Mouse (Mus musculus): ENCODE measurements around the gene Lrg1.
A peak's percentile ranks its signal among the peaks of the same experiment; 100 is the strongest.
"Not testable (repeated sequence)": the region's sequence is repeated elsewhere in the genome, so short reads cannot be mapped to it uniquely, and the experiment has no call there.

The Lrg1 gene

DNA sequence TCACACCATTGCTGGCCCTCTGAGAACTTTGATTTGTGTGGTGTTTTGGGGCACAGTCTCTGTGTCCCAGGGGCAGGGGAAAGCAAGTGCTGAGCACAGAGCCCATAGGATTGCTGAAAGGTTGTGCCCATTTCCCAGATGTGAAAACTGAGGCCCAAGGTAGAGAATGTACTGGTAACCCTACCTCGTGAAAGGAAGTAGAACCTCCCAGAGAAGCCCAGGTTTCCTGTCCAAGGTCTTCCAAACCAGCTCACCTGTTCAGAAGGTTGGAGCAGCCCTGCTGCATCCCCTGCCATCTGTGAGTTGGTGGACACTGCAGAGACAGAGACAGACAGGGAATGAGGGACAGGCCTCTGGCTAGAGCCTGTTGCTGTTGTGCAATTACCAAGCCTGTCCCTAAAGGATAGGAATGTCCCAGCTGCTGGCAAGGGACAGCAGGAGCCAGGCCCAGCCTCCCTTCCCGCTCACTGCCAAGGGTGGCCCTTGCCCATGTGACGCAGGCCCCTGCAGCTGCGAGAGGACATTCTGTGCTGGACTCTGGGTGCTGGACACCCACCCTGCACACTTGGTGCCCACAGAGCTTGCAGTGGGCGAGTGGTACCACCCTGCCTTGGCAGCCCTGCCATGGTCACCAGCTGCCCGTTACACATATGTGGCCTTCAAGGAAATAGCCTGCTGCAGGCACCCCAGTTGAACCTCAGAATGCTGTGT, 13.3 kb downstream of the Lrg1 start:
- no peak for DNase-seq (ENCODE audit: low read depth)

GRCm38 (mm10) chr17:56107736-56108135, 14.1 kb downstream of the Lrg1 start:
- DNase-seq (ENCODE audit: low read depth): no peak

DNA sequence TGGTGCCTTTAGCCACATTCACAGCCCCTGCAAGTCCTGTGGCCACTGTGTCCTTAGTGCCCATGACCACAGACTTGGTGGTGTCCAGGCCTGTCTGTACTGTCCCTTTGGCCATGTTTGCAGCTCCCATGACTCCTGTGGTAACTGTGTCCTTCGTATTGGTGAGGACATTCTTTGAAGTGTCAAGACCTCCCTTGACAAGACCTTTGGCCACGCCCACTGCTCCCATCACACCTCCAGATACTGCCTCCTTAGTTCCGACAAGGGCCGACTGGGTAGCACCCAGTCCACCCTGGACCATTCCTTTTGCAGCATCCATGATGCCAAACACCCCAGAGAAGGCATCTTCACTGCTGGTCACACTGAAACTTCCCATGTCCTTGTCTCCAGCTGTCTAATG, 14.8 kb downstream of the Lrg1 start:
- no peak for DNase-seq (ENCODE audit: low read depth)

GRCm38 (mm10) chr17:56106436-56106835, 15.4 kb downstream of the Lrg1 start:
- not testable (repeated sequence) for DNase-seq (ENCODE audit: low read depth)

DNA sequence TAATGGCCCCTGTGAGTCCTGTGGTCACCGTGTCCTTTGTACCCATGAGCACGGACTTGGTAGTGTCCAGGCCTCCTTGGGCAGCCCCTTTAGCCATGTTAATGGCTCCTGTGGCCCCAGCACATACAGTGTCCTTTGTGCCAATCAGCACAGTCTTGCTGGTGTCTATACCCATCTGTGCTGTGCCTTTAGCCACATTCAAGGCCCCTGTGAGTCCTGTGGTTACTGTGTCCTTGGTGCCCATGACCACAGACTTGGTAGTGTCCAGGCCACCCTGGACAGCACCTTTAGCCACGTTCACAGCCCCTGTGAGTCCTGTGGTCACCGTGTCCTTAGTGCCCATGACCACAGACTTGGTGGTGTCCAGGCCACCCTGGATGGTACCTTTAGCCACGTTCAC, 17.0 kb downstream of the Lrg1 start:
- DNase-seq (ENCODE audit: low read depth): not testable (repeated sequence)

GRCm38 (mm10) chr17:56103465-56104285, 18.1 kb downstream of the Lrg1 start:
- DNase-seq (ENCODE audit: low read depth): no peak

- no peak for DNase-seq (ENCODE audit: low read depth)
These were observed 18.9 kb downstream of the Lrg1 start for GRCm38 (mm10) chr17:56102927-56103326.

GRCm38 (mm10) chr17:56102158-56102557, 19.6 kb downstream of the Lrg1 start:
- DNase-seq (ENCODE audit: low read depth): no peak

DNA sequence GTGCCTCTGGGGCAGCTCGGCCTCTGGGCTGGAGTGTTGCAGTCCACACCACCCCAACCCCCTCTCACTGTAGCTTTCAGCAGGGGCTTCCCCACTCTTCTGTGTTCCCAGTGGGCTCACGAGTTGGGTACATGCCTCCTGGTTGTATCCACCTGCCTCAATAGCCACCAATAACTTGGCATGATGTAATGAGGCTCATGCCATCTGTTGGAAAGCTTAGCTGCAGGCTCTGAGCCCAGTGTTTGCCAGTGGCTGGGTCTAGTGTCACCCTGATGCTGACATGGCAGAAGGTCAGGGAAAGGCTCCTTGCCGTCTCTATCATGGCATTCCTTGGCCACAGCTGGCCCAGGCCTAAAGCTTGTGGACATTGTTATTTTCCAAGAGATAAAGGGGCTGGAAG, 21.0 kb downstream of the Lrg1 start:
- DNase-seq (ENCODE audit: low read depth): no peak

DNA sequence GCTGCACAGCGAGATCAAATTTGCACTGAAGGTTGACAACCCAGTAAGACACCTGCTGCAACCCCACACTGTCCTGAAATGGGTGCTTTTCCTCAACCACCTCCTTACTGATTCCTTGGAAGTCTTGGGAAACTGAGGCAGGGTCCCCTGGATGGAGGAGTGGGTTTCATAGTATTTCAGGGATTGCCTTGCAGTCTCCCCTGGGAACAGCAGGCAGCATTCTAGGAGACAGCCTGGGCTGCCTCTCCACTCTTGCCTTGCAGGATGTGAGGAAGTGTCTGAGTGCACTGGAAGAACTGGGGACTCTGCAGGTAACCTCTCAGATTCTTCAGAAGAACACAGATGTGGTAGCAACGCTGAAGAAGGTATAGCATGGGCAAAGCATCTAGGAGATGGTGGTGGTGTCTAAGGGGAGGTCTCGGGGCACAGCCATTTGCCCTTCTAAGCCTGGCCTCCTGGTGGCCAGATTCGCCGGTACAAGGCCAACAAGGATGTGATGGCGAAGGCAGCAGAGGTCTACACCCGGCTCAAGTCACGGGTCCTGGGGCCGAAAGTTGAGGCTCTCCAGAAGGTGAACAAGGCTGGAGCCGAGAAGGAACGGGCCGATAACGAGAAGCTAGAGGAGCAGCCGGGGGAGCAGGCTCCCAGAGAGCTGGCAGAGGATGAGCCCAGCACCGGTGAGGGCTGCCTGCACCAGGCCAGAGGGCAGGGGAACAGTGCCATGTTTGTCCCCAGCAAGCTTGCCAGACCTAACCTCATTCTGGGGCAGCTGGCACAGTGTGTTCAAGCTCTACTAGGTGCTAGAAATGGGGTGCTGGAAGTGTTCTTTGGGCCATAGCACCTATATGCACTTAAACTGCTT, 22.9 kb downstream of the Lrg1 start:
- DNase-seq (ENCODE audit: low read depth): no peak

GRCm38 (mm10) chr17:56098180-56098579, 23.6 kb downstream of the Lrg1 start:
- DNase-seq (ENCODE audit: low read depth): no peak

GRCm38 (mm10) chr17:56096883-56097282, 24.9 kb downstream of the Lrg1 start:
- DNase-seq (ENCODE audit: low read depth): no peak

GRCm38 (mm10) chr17:56092794-56093193, 29.0 kb downstream of the Lrg1 start:
- no peak for DNase-seq (ENCODE audit: low read depth)

- DNase-seq (ENCODE audit: low read depth): no peak
These were observed 29.5 kb downstream of the Lrg1 start for GRCm38 (mm10) chr17:56092312-56092711.

DNA sequence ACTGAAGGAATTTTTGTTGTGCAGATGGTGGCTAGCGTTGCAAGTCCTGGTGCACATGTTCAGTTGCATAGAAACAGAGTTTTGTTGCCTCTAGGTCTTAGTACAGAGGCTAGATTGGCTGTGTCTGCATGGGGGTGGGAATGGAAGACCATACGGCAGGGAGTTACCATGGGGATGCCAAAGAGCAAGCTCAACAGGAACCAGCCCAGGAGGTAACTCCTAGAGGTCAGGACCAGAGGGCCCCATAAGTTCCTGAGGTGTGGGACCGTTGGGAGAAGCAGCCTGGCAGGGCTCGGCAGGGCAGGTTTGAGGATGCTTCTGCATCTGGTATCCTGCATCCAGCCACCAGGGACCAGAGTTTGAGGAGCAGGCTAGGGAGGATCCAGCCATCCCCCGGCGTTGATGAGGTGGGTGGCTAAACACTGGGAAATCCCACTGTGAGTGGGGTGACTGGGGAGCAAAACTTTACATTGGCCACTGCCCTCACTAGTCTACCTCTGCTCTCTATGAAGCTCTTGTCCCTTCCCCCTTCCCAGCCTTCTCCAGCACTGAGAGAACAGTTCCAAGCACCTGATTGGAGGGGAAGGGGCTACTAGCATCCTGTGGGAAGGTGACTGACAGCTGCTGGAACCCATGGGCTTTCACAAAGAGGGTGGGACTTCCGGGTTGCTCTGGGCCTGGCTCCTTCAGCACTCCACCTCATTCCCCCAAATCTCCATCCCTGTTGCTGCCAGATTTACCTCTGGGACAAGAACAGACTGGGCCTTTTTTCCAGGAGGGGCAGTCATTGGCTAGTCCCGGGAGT, 40.8 kb downstream of the Lrg1 start:
- no peak for DNase-seq (ENCODE audit: low read depth)

DNA sequence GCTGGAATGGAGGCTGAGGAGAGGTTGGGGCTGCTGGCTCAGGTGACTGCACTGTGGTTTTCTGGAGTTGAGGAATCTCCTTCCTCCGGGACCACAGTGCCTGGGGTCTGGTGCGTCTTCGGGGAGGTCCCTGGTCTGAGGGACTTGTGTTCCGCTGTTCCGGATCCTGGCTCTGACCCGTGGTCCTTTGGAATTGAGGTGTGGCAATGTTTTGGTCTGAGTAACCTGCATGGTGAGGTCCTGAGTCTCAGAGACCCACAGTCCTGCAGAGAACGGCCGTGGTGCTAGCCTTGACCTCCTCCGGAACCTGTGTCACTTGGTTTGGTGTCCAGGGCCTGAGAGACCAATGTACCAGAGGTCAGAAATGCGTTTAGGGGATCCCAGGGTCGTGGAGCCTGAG, 41.9 kb downstream of the Lrg1 start:
- no peak for DNase-seq (ENCODE audit: low read depth)

GRCm38 (mm10) chr17:56078880-56079795, 42.7 kb downstream of the Lrg1 start, which contains the start of gene Hdgfl2:
TSS of gene Hdgfl2 (plus strand) at chr17:56079634.
- DNase-seq (ENCODE audit: low read depth): peak; percentile 99

- not testable (repeated sequence) for DNase-seq (ENCODE audit: low read depth)
These were observed 43.4 kb downstream of the Lrg1 start for GRCm38 (mm10) chr17:56078361-56078760.

- DNase-seq (ENCODE audit: low read depth): no peak
These were observed 44.3 kb downstream of the Lrg1 start for GRCm38 (mm10) chr17:56077523-56077922.

DNA sequence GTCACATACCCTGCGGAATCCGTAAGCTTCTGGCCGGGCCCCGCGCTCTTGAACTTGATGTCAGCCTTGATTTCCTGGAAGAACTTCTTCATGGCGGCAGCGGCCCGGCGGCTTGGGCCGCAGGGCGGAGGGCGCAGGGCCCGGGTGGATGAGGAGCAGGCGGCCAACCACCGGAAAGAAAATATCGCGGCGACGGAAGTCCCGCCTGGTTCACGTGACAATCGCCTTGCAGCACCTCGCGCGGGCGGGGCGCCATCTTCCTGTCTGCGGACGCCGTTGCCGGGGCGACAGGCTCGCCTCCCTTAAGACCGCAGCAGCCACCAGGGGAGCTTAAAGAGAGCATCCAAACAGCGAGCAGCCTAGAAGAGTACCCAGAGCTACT, 47.0 kb downstream of the Lrg1 start, which contains the start of gene Ubxn6:
Gene Ubxn6 (minus strand): TSS at position 202 of the 382 bp plus-strand sequence.
- DNase-seq (ENCODE audit: low read depth): peak; percentile 92
